8 mouse cellular contexts compared by ENCODE assay signal in genomic region chr5:125440583-125441233, GRCm38 (mm10). TPM values are rescaled to one million over a fixed set of nuclear protein-coding genes. Genes with fewer than 3 reads are reported as not detected.
DNase-seq lines count a peak whose midpoint lies in the region; ATAC-seq lines count a peak whose summit lies in the region.

No protein-coding gene starts in this region.

- no peak overlapping the region for H3K27ac ChIP-seq in kidney, embryonic 16.5 days (ENCODE audit: low read length)
- H3K27ac ChIP-seq in hindbrain, embryonic 15.5 days (replicated peaks) = peak overlapping the region; percentile 82
- H3K27ac ChIP-seq in midbrain, embryonic 12.5 days (replicated peaks) = peak overlapping the region; percentile 78

- no peaks in the 10 kb centered on the region for H3K27me3 ChIP-seq in kidney, embryonic 16.5 days (ENCODE audit: insufficient read depth, low read length)
- H3K27me3 ChIP-seq in hindbrain, embryonic 15.5 days = no peaks in the 10 kb centered on the region
- no peaks in the 10 kb centered on the region for H3K27me3 ChIP-seq in midbrain, embryonic 12.5 days

- no peaks in the 10 kb centered on the region for H3K9me3 ChIP-seq in kidney, embryonic 16.5 days (ENCODE audit: low read length)
- no peaks in the 10 kb centered on the region for H3K9me3 ChIP-seq in hindbrain, embryonic 15.5 days
- no peaks in the 10 kb centered on the region for H3K9me3 ChIP-seq in midbrain, embryonic 12.5 days

- H3K4me1 ChIP-seq in kidney, embryonic 16.5 days (ENCODE audit: insufficient read depth, low read length) = peaks cover 12% of the 10 kb centered on the region
- H3K4me1 ChIP-seq in hindbrain, embryonic 15.5 days (replicated peaks) = peaks cover 23% of the 10 kb centered on the region
- H3K4me1 ChIP-seq in midbrain, embryonic 12.5 days = peaks cover 15% of the 10 kb centered on the region

- peak overlapping the region; percentile 94 for H3K9ac ChIP-seq in kidney, embryonic 16.5 days (replicated peaks; ENCODE audit: low read length)
- H3K9ac ChIP-seq in hindbrain, embryonic 15.5 days = peak overlapping the region; percentile 90
- peak overlapping the region; percentile 85 for H3K9ac ChIP-seq in midbrain, embryonic 12.5 days (replicated peaks)

- H3K36me3 ChIP-seq in kidney, embryonic 16.5 days (ENCODE audit: insufficient read depth, low read length) = no peaks in the 10 kb centered on the region
- no peaks in the 10 kb centered on the region for H3K36me3 ChIP-seq in hindbrain, embryonic 15.5 days
- no peaks in the 10 kb centered on the region for H3K36me3 ChIP-seq in midbrain, embryonic 12.5 days

- peak overlapping the region; percentile 79 for H3K4me2 ChIP-seq in kidney, embryonic 16.5 days (replicated peaks; ENCODE audit: low read depth, low read length)
- H3K4me2 ChIP-seq in hindbrain, embryonic 15.5 days = peak overlapping the region; percentile 73
- peak overlapping the region; percentile 78 for H3K4me2 ChIP-seq in midbrain, embryonic 12.5 days (replicated peaks)

- ATAC-seq in kidney, embryonic 16.5 days (ENCODE audit: low FRiP score, low TSS enrichment) = no peak
- peak; percentile 33 for ATAC-seq in common myeloid progenitor, adult 5-6 weeks (replicated peaks; ENCODE audit: low read depth, poor library complexity, severe bottlenecking)
- ATAC-seq in hindbrain, embryonic 15.5 days (ENCODE audit: low FRiP score, low read depth) = no peak
- ATAC-seq in midbrain, embryonic 12.5 days (ENCODE audit: low FRiP score, low read depth) = no peak

- peak overlapping the region; percentile 87 for H3K4me3 ChIP-seq in kidney, embryonic 16.5 days (ENCODE audit: low read length)
- peak overlapping the region; percentile 94 for H3K4me3 ChIP-seq in hindbrain, embryonic 15.5 days
- H3K4me3 ChIP-seq in midbrain, embryonic 12.5 days = peak overlapping the region; percentile 94

- no peak for DNase-seq in kidney, adult 18-20 months
- no peak for DNase-seq in spleen, adult 18-20 months
- DNase-seq in layer of hippocampus, adult 9-11 months = no peak
- no peak for DNase-seq in spleen, postnatal 10 days (ENCODE audit: low spot score in 2 of 2)

- 4% methylated on average over 7 of the region's 7 CpGs for WGBS in kidney, embryonic 16.5 days
- 6% methylated on average over 7 of the region's 7 CpGs for WGBS in hindbrain, embryonic 15.5 days
- WGBS in midbrain, embryonic 12.5 days = 2% methylated on average over 7 of the region's 7 CpGs

RNA-seq across cellular contexts. Expression of gene Bri3bp, which starts 0.7 kb away (rescaled TPM):
- polyA plus RNA-seq in kidney, embryonic 16.5 days (2015; fragmentation: Nextera tagmentation; extraction: Ambion mirVana) = 44.4 and 46.1 TPM in 2 replicates
- 32.7 and 32.8 TPM in 2 replicates for total RNA-seq in common myeloid progenitor, adult 5-6 weeks (2017)
- 39.4 and 42.8 TPM in 2 replicates for polyA plus RNA-seq in hindbrain, embryonic 15.5 days (2015; fragmentation: Nextera tagmentation; extraction: Ambion mirVana)
- 35.5 and 41.2 TPM in 2 replicates for polyA plus RNA-seq in midbrain, embryonic 12.5 days (2016; fragmentation: Nextera tagmentation; extraction: Ambion mirVana)

RNA-seq across cellular contexts. Expression of gene Dhx37, which starts 6.8 kb away (rescaled TPM):
- 10.4 and 14.2 TPM in 2 replicates for polyA plus RNA-seq in kidney, embryonic 16.5 days (2015; fragmentation: Nextera tagmentation; extraction: Ambion mirVana)
- total RNA-seq in common myeloid progenitor, adult 5-6 weeks (2017) = 19.8 and 72.8 TPM in 2 replicates
- 10.9 and 11.6 TPM in 2 replicates for polyA plus RNA-seq in hindbrain, embryonic 15.5 days (2015; fragmentation: Nextera tagmentation; extraction: Ambion mirVana)
- polyA plus RNA-seq in midbrain, embryonic 12.5 days (2016; fragmentation: Nextera tagmentation; extraction: Ambion mirVana) = 14.8 and 16.4 TPM in 2 replicates

RNA-seq across cellular contexts. Expression of gene Aacs, which starts 34.9 kb away (rescaled TPM):
- polyA plus RNA-seq in kidney, embryonic 16.5 days (2015; fragmentation: Nextera tagmentation; extraction: Ambion mirVana) = 39.8 and 41.1 TPM in 2 replicates
- total RNA-seq in common myeloid progenitor, adult 5-6 weeks (2017) = 8.1 and 10.8 TPM in 2 replicates
- polyA plus RNA-seq in hindbrain, embryonic 15.5 days (2015; fragmentation: Nextera tagmentation; extraction: Ambion mirVana) = 104 and 106 TPM in 2 replicates
- polyA plus RNA-seq in midbrain, embryonic 12.5 days (2016; fragmentation: Nextera tagmentation; extraction: Ambion mirVana) = 58.8 and 62.7 TPM in 2 replicates

RNA-seq across cellular contexts. Expression of gene Ubc, which starts 50.7 kb away (rescaled TPM):
- polyA plus RNA-seq in kidney, embryonic 16.5 days (2015; fragmentation: Nextera tagmentation; extraction: Ambion mirVana) = 1,279 and 1,344 TPM in 2 replicates
- 252 and 273 TPM in 2 replicates for total RNA-seq in common myeloid progenitor, adult 5-6 weeks (2017)
- 1,393 and 1,417 TPM in 2 replicates for polyA plus RNA-seq in hindbrain, embryonic 15.5 days (2015; fragmentation: Nextera tagmentation; extraction: Ambion mirVana)
- polyA plus RNA-seq in midbrain, embryonic 12.5 days (2016; fragmentation: Nextera tagmentation; extraction: Ambion mirVana) = 1,111 and 1,158 TPM in 2 replicates

RNA-seq across cellular contexts. Expression of gene Gm10382, which starts 51.6 kb away (rescaled TPM):
- polyA plus RNA-seq in kidney, embryonic 16.5 days (2015; fragmentation: Nextera tagmentation; extraction: Ambion mirVana) = 0.34 and 0.51 TPM in 2 replicates
- 1.2 TPM in 1 of 2 replicates, not detected in the other for total RNA-seq in common myeloid progenitor, adult 5-6 weeks (2017)
- 0.56 and 0.65 TPM in 2 replicates for polyA plus RNA-seq in hindbrain, embryonic 15.5 days (2015; fragmentation: Nextera tagmentation; extraction: Ambion mirVana)
- 0.43 and 0.68 TPM in 2 replicates for polyA plus RNA-seq in midbrain, embryonic 12.5 days (2016; fragmentation: Nextera tagmentation; extraction: Ambion mirVana)
